Mouse (Mus musculus) induced T-regulatory cell, adult 2 months (primary cell): ENCODE results near the gene Actr6.

Experiments
- DNase-seq: peaks from one replicate; pipeline ENCODE4 v3.0.0-alpha.2; 2012; ENCODE audit warnings: low read depth

Actr6 gene

DNA sequence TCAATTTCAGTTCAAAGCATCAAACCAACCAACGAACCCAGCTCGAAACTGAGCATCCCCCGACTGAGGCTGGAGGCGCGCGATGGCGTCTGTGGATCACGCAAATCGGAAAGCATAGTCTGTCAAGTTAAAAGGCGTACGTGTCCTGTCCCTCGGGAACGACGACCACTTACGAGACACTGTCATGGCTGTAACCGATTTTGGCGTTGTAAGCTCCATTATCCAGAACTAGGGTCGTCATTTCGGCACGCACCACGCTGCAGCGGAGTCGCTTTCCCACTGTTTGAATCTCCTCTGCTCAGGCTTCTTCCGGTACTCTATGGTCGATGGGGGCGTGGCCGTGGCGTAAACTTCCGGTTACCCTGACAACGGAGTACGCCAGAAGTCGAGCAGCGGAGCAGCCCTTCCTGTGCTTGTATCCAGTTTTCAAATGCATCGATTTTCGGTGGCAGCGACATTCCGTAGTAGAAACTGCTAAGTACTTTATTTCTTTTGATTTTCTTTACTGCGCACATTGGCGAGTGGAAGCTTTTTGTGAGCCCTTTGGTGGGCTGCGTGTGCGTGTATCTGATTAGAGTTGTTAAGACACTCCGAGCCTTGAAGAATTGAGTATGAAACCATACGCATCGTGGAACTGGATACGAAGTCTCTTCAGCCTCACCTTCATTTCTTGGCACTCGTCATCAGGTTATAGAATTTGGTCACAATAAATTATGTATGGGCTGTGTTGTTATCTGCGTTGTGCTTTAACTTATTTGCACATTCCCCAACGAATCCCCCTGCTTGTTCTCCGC lies at the start of gene Actr6:
TSS of gene Actr6 (minus strand) at position 295 of the 794 bp plus-strand sequence.
- DNase-seq: peak; percentile 98

DNA sequence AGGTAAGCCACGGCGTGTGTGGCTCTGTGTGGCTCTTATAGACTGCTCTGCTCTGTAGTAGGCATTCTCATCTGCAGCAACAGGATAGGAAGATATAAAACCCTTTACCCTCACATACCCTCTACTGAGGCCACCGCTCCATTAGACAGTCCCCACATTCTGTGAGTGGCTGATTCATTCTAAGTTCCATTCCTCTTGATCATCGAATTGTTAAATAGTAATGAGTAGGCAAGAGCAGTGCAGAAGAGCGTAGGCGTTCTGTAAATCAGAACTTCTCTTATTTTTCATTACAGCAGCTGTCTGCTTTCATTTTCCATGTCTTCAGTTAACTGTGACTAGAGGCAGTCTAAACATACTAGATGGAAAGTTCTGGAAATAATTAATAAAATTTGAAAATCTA lies 43.9 kb upstream of the Actr6 start:
- no peak for DNase-seq

DNA sequence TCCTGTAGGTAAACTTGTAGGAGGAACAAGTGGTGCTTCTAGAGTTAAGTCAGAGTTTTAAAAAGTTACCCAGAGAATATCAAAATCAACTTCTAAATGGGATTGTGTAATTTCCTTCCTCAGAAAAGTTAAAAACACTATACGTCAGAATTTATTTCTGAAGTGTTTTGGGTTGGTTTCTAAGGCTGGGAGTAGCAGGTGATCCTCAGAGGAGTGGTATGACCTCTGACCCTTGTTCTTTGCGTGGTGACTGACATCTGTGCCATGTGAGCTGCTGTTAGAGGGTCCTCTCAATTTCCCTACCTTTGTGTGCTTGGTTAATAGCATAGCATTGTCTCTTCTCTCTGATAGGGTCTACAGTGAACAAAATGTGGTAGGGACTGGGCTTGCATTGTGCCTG lies 39.8 kb upstream of the Actr6 start:
- DNase-seq: peak; percentile 20

DNA sequence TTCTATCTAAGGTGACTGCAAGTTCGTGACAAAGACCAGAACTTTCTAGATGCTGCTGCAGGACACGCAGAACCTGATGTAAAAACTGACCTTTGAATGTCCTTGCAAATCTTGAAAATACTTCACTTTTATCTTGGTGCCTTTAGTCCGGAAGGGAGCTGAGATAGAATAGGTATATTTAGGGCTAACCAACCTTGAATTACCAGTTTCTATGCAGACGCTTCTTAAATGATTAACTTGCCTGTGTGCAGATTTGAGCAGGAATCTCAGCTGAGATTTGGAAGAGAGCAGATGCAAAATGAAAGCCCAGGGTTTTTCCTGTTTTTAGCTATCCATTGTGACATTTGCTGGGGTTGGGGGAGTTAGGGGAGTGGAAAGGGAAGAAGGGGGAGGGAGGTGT lies 37.0 kb upstream of the Actr6 start:
- DNase-seq: no peak

DNA sequence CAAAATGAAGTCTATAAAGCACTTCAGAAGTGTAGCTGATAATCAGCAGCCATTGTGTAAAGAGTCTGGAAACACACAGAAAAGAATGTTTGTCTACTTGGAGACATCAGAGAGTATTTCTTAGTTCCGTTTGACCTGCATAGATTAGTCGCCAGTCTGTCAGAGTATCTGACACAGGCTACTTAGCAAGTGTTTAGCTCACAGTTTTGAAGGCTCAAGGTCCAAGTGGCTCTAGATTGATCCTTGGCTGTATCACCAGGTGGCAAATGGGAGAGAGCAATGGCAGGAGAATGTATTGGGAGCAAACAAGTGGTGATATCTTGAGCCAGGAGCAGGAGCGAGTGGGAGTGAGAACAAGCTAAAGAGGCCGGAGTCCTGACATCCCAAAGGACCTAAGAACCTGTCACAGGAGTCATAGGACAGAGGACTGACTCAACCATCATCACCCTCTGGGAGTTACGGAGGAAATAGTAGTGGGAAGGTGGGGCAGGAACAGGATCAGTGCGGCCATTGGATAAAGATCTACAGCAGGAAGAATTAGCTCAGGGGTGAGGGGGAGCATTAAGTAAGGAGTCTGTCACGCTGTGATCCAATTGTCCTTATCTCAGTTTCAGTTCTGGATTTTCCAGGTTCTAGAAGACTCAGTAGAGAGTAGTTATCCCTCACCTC lies 36.4 kb upstream of the Actr6 start:
- DNase-seq: no peak

DNA sequence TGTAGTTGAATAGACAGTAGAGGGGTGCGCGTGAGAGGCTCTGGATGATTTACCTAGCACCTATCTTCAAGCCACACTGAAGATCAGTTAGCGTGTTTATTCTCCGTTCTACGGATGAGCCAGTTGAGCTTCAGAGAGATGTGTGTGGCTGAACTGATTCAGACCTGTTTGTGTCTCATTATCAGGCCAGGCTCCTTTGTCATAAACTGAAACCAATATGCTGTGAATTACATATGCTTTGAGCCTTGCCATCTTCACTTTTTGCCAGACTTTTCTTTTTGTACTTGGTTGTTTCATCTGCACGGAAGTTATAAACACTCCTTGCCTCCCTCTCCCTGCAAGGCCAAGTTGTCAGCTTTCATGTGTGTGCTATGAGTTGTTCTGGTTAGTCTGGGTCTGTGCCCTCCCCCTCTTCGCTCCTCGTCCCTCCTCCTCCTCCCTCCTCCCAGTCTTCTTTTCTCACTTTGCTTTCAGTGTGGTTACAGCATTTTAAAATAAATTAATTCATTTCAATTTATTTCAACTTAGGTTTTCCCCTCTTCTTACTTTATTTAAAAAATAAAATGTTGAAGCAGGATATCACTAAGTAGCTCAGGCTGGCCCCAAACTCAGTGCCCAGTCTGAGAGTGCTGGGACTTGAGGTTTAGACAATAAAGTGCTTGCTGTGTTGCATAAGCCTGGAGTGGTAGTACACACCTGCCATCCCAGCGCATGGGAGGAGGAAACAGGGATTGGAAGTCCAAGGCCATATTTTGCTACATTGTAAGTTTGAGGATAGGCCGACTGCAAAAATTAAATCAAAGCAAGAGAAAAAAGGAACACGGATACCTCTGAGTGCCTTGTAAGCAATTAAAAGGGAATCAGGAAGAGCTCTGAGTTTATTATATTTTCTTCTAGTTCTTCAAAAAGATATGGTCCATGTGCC lies 34.0 kb upstream of the Actr6 start:
- DNase-seq: peak; percentile 44

DNA sequence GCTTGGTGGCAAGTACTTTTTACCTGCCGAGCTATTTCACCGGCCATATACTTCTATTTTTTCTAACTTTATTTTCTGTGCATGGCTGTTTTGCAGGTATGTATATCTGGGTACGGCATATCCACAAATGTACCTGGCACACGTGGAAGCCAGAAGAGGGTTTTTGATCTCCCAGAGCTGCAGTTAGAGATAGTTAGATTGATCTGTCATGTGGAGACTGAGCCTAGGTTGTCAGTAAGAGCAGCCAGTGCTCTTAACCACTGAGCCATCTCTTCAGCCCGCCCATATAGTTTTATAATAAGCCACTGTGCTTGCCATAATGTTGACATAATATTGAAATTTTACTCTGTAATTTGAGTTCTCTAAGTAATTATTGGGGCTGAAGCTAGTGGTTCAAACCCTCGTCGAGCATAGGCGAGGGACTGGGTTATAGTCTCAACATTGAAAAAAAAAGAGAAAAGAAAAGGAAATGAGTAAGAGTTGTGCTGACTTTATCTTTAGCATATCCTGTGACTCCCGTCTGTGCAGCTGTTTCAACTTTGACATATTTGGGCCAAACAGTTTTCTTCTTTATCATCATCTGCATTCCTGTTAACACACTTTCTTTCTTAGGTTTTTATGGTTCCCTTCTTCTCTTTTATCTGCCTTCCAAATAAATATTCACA lies 32.5 kb upstream of the Actr6 start:
- peak; percentile 59 for DNase-seq

DNA sequence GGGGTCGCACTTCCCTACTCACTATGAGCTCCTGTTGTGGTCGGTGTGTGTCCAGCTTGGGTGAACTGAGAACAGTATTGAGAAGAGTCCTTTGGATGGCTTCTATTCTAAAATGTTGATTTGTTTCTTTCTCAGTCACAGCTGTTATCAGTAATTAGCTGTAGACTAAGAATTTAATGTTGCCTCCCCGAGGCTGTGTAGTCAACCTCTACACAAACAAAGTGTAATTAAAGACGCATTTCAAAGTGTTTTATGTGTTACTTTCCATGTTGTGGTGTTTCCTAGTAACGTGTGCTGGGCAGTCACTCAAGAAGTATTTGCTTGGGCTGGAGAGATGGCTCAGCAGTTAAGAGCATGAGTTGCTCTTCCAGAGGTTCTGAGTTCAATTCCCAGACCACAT lies 28.7 kb upstream of the Actr6 start:
- DNase-seq: no peak

DNA sequence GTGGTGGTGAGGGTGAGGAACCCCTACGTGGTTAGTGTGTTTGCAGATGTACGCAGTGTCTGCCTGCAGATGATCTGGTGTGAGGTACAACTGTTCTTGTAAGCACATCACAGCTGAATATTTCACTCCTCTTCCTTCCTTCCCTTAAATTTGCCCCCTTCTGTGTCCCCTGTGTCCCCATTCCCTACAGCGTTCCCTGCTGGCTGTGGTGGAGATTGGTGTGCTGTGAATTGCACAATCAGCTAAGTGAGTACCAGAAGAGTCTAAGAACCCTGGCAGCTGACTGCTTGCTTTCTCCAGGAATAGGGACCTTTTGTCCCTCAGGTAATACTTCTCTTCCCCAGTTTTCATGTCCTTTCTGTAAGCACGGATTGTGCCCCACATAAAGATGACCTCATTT lies 23.1 kb upstream of the Actr6 start:
- DNase-seq: no peak

DNA sequence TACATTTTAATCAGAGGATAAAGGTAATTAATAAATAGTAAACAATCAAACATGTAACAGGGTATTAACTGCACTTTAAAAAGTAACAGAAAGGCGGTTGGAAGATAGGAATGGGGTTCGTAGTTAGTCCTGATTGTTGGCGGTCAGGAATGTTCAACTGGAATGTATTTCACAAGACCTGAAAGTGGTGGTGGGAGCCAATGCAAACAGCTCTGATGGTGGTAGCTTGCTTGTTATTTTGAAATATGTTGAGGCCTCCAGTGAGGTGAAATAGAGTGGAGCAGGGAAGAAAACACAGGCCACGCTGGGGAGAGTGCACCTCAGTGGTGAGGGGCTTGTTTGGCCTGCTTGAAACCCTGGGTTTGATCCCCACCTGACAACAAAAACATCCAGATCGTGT lies 19.0 kb upstream of the Actr6 start:
- DNase-seq: no peak

DNA sequence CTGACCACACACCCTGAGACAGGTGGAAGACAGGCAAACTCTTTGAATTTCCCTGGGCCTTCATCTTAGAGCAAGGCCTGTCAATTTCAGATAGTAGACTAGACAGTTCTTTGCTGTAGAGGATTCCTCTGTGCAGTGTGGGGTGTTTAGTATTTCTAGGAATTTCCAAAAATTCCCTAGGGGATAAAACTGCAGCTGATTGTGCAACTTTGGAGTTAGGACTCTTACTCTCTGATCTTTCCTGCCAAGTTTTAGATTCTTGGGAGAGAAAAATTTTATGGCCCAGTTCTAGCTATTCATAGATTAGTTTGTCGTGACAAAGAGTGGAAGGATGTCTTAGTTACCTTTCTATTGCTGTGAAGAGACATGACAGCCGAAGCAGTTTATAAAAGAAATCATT lies 16.5 kb upstream of the Actr6 start:
- no peak for DNase-seq

DNA sequence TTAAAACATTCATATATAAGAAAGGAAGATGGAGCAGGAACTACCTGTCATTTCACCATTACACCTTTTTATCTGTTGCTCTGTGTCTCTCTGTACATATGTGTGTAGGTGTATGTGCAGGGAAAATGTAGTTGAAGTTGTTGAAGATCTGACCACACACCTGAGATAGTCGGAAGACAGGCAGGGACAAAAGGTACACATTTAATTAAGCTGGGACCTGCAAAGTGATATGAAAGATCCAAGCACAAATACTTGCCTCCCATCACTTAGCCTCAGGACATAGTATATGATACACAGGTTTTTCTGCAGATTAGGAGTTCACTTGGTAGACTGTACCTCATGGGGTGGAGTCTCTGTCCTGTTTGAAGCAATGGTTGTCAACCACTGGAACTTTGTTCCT lies 15.8 kb upstream of the Actr6 start:
- peak; percentile 68 for DNase-seq

DNA sequence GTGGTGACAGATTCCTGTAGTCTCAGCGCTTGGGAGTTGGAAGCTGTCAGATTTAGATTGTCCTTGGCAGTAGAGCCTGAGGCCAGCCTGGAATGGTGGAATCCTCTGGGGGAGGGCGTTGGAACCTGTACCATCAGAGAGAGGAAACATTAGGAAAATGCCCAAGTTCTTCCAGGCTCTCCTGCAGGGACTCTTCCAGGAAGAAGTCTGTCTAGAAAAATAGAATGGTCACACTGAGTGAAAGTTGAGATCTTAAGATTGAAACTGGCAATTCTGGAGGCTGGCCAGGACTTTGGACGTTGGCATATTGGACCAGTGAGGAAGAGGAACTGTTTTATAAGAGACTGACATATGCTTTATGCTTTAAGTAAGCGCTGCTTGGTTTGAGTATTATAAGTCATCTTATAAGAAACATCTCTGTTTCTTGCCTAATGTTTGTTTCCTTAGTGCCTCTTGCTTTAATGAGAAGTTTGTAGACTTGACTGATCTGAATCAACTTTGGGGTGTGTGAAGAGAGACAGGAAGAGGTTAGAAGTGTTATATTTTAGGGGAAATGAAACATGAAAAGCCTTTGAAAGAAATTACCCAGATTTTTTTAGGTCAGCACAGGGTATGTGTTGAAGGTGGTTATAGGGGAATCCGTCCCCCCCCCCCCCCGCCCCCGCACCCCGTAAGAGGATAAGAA lies 15.3 kb upstream of the Actr6 start:
- DNase-seq: peak; percentile 80

DNA sequence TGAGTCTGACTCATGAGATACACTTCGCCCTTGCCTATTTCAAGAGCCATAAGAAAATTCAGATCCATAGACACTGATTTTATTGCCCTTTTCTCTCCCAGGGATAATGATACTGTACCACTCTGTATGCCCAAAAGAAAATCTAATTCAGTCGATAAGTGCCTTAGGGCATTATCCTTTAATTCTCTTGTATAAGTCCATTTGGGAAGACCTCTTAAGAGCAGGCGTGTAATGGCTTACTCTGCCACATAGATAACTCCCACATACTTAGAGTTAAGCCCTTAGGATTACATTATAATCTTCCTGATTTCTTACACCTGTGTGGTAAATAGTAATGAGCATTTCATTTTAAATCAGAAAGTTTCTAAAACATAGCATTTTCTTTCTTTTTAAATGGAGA lies 14.5 kb upstream of the Actr6 start:
- no peak for DNase-seq

DNA sequence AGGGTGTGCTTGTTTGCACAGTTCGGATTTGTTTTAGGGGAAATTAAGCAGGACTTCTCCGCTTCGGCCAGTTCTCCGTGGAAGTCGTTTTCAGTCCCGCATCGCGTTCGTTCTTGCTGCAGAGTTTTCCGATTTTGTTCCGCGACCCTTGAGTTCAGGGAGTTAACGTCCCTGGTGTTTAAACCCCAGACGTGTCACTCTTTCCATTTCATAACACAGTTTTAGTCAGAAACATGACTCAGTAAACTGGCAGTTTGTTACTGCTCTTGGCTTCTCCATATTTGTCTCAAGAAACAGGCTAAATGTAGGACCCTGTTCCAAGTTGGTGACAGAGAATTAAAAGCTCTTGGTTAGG lies 13.5 kb upstream of the Actr6 start:
- no peak for DNase-seq

DNA sequence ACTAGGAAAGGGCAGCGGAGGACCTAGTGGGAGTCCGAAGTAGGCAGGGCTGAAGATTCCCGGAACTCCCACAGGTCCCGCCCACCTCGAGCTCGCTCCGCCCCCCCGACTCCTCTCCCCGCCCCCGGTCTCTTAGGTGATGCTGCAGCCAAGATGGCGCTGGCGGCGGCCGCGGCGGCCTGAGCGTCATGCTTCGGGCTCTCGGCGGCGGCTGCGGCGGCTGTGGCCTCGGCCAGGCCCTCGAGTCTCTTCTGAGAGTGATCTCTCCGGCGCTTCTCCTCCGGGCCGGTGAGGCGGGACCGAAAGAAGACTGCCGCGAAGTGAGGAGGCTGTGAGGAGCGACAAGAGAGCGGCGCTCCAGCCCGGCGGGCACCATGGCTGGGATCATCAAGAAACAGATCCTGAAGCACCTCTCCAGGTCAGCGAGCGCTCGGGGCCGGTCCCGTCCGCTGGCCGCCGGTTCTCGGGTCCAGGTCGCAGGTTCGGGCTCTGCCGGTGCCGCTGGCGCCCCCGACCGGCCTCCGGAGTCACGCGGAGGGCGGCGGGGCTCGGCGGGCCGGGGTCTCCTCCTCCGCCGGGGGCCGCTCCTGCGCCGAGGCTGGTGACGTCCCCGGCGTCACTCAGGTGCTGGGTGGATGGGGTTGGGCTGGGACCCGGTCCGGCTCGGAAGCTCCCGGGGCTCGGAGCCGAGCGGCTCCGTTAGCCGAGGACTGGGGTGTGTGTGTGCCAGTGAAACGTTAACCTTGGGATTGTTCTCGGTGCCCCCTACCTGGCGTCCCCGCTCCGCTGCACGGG lies 13.0 kb upstream of the Actr6 start, which contains the start of gene Uhrf1bp1l:
TSS of gene Uhrf1bp1l (plus strand) at position 121 of the 795 bp plus-strand sequence.
- peak; percentile 95 for DNase-seq

DNA sequence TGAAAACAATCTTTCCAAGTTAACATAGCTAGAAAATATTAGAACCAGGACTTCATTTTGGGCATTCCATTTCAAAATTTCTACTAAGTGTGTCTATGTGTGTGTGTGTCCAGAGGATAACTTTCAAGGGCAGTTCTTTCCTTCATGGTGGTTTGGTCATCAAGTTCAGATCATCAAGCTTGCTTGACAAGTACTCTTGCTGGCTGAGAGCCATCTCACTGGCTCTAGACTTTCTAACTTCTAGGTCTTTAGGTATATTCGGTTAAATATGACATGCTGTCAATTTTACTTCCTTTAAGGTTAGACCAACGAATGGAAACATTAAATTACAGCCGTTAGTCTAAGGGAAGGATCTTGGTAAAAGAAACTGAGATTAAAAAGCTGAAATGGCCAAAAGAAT lies 12.2 kb upstream of the Actr6 start:
- no peak for DNase-seq

DNA sequence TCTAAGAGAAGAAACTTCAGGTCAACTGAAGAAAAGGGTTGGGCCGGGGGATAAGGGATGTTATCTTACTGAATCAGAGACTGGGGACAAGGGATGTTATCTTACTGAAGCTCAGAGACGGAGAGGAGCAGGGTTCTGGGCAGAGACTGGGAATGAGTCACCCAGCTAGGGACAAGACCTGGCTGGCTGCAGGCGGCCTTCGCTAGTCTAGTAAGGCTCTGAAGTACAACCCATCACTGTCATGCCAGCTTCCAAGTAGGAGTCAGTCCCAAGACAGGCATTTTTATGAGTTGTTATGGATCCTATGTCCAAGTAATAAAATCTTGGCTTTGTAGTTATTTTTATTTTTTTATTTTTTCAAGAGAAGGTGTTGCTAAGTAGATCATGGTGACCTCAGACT lies 11.2 kb upstream of the Actr6 start:
- no peak for DNase-seq

DNA sequence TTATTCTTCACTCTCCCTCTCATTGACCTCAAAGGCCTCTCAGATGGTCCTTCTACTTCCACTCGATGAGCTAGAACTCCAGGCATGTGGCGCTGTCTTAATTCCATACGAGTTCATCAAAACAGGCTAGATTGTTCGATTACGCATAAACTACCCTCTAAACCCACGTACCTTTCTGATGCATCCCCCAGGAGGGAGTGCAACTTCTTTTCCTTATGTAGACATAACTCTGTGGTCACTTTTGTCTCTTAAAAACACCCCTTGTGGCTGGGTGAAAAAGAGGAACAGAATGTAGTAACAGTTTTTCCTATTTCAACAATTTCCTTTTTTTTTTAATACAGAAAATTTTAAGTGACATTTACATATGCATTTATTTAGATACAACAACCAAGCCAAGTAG lies 8.9 kb upstream of the Actr6 start:
- DNase-seq: no peak

DNA sequence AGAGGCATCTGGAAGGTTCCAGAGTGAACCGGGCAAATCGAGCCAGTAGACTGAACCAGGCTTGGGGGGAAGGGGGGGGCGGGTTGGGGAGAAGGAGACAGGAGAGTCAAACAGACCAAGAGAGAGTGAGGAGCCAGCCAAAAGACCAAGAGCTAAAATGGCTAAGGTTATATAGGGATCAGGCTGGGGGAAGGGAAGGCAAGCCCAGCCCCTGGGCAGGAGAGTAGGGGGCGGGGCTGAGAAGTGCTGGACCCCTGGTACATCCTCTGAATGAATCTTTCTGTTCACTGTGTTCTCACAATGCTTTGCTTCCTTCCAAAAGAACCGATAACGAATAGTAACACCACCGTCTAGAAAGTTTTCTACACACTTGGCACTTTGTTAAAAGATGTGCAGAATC lies 7.6 kb upstream of the Actr6 start:
- no peak for DNase-seq

DNA sequence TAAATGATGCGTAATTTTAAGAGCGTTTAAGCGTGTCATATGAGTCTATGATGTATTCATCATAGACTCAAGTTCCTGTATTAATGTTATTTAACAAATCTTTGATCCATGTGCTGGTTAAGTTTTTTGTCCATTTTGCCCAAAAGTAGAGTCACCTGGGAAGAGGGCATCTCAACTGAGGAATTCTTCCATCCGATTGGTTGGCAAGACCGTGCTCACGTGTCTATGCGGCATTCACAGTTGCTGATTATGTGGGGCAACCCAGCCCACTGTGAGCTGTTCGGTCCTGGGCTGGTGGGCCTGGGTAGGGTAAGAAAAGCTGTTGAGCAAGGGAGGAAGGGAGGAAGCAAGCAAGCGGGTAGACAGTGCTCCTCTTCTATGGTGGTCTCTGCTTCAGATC lies 6.3 kb upstream of the Actr6 start:
- DNase-seq: no peak
